Mouse (Mus musculus): ENCODE measurements around the gene Osbpl8.
A peak's percentile ranks its signal among the peaks of the same experiment; 100 is the strongest.
"Not testable (repeated sequence)": the region's sequence is repeated elsewhere in the genome, so short reads cannot be mapped to it uniquely, and the experiment has no call there.

Osbpl8 gene

GRCm38 (mm10) chr10:111185574-111186269 is 21.2 kb downstream of the Osbpl8 start:
- no peak for DNase-seq (ENCODE audit: low read depth)

- DNase-seq (ENCODE audit: low read depth) = peak; percentile 29
These were observed 24.5 kb downstream of the Osbpl8 start for GRCm38 (mm10) chr10:111189022-111189555.

GRCm38 (mm10) chr10:111190110-111190795 is 25.7 kb downstream of the Osbpl8 start:
- no peak for DNase-seq (ENCODE audit: low read depth)

- no peak for DNase-seq (ENCODE audit: low read depth)
These were observed 29.0 kb downstream of the Osbpl8 start for GRCm38 (mm10) chr10:111193536-111193935.

- no peak for DNase-seq (ENCODE audit: low read depth)
These were observed 31.6 kb downstream of the Osbpl8 start for GRCm38 (mm10) chr10:111196191-111196590.

- not testable (repeated sequence) for DNase-seq (ENCODE audit: low read depth)
These were observed 34.2 kb downstream of the Osbpl8 start for GRCm38 (mm10) chr10:111198705-111199104.

GRCm38 (mm10) chr10:111201120-111201519 is 36.6 kb downstream of the Osbpl8 start:
- no peak for DNase-seq (ENCODE audit: low read depth)

- DNase-seq (ENCODE audit: low read depth) = no peak
These were observed 37.1 kb downstream of the Osbpl8 start for GRCm38 (mm10) chr10:111201666-111202065.

GRCm38 (mm10) chr10:111204089-111204488 is 39.5 kb downstream of the Osbpl8 start:
- DNase-seq (ENCODE audit: low read depth) = no peak

GRCm38 (mm10) chr10:111205421-111205820 is 40.9 kb downstream of the Osbpl8 start:
- no peak for DNase-seq (ENCODE audit: low read depth)

GRCm38 (mm10) chr10:111207386-111207785 is 42.8 kb downstream of the Osbpl8 start:
- no peak for DNase-seq (ENCODE audit: low read depth)

GRCm38 (mm10) chr10:111214084-111214483 is 49.5 kb downstream of the Osbpl8 start:
- peak; percentile 72 for DNase-seq (ENCODE audit: low read depth)

GRCm38 (mm10) chr10:111214696-111215095 is 50.1 kb downstream of the Osbpl8 start:
- DNase-seq (ENCODE audit: low read depth) = peak; percentile 62

GRCm38 (mm10) chr10:111215572-111215971 is 51.0 kb downstream of the Osbpl8 start:
- no peak for DNase-seq (ENCODE audit: low read depth)

- DNase-seq (ENCODE audit: low read depth) = no peak
These were observed 51.6 kb downstream of the Osbpl8 start for GRCm38 (mm10) chr10:111216111-111216510.

- no peak for DNase-seq (ENCODE audit: low read depth)
These were observed 58.0 kb downstream of the Osbpl8 start for GRCm38 (mm10) chr10:111222535-111222934.

GRCm38 (mm10) chr10:111223218-111223830 is 58.8 kb downstream of the Osbpl8 start:
- peak; percentile 28 for DNase-seq (ENCODE audit: low read depth)

- DNase-seq (ENCODE audit: low read depth) = no peak
These were observed 60.1 kb downstream of the Osbpl8 start for GRCm38 (mm10) chr10:111224696-111225095.

GRCm38 (mm10) chr10:111226508-111226907 is 62.0 kb downstream of the Osbpl8 start:
- DNase-seq (ENCODE audit: low read depth) = peak; percentile 91

- DNase-seq (ENCODE audit: low read depth) = peak; percentile 55
These were observed 67.7 kb downstream of the Osbpl8 start for GRCm38 (mm10) chr10:111232237-111232636.

GRCm38 (mm10) chr10:111233476-111234130 is 69.1 kb downstream of the Osbpl8 start:
- DNase-seq (ENCODE audit: low read depth) = peak; percentile 68

Data from induced T-regulatory cell, adult 2 months (primary cell).